Mouse (Mus musculus) monocyte, adult 59 days (primary cell): Measurements from ENCODE around the gene Tmem91. TPM values are rescaled to one million over a fixed set of nuclear protein-coding genes. Genes with fewer than 3 reads are reported as not detected.

Source experiments
- total RNA-seq, 2 experiments: library from RNA; stranded (reverse); gene quantifications; one replicate each; pipeline ENCODE4 v1.2.4; 2023

The Tmem91 gene
- total RNA-seq: not detected

DNA sequence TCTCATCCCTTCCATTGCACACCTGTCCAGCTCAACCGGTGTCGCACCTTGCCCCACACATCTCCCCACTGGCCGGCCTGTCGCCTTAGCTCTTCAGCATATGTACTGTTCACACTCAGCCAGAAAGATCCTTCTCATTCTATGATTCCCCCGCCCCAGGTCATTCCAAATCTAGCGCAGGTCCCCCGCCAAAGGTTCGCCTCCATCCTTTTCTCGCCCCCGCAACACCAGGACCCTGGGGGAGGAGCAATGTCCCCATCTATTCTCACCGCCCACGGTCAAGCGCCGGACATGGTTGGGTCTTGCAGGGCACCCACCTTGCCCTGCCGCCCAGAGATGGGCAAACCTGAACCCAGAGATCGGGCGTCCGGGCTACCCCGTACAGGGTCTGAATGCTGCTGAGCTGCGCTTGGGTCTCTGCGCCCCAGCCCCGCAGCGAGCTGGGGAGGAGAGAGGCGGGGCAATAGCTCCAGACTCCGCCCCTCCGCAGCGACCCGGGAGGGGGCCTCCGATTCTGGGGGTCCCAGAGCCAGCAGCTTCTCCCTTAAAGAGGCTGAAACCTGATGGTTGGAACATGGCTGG, at the start of gene Tmem91:
Gene Tmem91, minus strand, starts transcription at position 448 of the 582 bp plus-strand sequence.

DNA sequence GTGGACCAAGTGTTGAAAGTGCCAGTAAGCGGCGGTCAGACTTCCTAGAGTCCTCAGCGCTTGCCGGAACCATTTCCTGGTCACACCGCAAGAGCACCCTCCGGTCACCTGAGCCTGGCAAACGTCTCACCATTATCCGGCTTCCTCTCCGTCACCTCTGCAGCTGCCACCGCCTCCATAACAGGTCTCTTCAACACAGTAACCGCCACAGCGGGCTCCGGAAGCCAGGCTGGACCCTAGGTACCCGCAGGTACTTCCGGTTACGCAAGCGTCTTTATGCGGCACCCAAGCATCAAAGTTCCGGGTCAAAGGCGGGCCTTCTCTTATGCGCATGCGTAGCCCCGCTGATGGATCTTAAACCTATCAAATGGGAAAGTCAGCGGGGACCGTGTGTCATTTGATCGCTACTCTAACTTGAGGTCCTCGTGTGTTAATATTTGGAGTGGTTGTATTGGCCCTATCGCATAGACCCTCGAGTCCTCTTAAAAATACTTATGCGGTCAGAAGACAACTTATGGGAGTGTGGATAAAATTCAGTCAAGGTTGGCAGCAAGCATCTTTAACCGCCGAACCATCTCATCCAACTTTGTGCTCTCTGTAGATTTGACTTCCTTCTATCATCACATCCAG, 43.9 kb upstream of the Tmem91 start, which contains the start of gene Ccdc97:
Gene Ccdc97, minus strand, starts transcription at position 301 of the 630 bp plus-strand sequence.

DNA sequence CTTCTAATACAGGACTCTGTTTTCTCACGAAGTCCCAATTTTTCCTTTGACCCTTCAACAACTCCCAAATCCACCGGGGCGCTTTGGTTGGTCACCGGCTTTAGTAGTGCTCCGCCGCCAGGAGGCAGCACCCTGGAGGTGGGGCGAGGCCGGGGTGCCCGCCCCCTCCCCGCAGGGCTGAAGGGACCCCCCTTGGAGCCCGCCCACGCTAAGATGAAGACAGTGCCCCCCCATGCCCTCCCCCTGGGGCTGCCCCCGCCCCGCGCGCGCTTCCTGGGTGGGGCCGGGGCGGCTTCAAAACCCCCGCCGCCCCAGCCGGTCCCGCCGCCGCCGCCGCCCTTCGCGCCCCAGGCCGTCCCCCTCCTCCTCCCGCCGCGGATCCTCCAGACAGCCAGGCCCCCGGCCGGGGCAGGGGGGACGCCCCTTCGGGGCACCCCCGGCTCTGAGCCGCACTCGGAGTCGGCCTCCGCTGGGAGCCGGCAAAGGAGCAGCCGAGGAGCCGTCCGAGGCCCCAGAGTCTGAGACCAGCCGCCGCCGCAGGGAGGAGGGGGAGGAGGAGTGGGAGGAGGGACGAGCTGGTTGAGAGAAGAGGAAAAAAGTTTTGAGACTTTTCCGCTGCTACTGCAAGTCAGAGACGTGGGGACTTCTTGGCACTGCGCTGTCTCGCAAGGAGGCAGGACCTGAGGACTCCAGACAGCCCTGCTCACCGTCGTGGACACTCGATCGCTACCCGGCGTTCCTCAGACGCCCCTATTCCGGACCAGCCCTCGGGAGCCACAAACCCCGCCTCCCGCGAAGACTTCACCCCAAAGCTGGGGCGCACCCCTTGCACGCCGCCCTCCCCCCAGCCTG, 11.9 kb upstream of the Tmem91 start, which contains the start of gene Tgfb1:
Gene Tgfb1, plus strand, starts transcription at position 323 of the 852 bp plus-strand sequence.

DNA sequence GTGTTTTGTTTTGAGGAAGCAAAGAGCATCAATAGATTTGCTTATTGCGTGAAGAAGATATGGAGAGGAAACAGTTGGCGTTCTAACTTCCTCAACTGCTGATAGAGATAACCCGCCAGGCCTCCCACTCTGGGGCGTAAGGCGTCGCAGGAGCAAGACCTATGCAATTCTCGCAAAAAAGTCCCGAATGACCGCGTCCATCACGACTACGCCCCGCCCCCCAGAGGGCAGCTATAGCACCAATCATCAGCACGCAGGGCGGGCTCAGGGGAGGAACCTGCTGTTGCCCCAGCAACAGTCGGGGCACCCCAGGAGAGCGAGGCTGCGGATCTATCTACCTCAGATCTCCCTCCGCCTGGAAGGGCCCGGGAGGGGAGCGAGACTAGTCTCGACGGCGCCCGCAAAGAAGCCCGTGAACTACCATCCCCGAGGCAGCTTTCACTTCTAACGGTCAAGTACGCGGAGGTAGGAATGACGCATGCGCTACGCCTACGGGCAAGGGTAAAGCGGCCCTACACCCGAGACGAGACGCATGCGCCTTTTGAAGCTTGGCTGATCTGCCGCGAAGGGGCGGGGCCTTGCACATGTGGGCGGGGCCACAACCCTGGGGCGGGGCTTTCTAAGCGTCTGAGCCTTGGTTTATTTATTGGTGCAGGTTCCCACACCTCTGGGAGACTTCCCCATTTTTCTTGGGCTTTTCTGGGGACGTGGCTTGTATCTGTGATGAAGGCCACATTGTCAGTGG, 5.7 kb upstream of the Tmem91 start, which contains the start of gene B9d2:
Gene B9d2, plus strand, starts transcription at position 267 of the 745 bp plus-strand sequence.

DNA sequence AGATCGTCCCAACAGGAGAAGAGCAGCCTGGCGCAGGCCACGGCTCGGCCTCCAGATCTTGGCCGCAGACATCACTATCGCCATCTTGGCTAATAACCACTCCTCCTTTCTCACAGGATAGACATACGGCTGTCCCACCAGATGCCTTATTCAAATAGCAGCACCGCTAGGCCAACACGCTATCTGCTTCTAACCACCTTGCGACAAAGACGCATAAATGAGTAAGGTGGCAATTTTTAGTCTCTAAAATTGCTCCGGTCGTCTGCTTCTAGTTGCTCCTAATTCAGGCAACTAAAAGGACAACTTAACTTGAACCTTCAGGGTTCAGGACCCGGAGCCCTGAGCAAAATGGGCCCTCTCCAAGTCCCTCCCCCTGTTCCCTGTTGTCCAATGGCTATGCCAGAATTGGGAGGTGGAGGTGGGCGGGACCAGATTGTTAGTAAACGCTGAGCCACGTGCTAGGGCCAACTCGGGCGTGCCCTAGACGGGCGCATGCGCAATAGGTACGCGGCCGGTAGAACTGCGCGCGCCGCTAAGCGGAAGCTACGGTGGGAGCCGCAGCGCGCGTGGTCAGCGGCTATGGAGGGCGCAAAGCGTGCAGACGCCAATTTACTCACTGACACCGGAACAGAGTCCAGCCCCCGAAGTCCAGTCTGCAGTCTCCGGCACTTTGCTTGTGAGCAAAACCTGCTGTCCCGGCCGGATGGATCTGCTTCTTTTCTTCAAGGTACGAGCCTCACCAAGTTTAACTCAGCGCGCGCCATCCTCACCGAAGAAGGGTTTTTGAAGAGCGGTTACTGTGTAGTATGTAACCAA, 16.1 kb downstream of the Tmem91 start, which contains the start of the genes Bckdha and Exosc5:
Gene Bckdha, minus strand, starts transcription at position 325 of the 816 bp plus-strand sequence.
Gene Exosc5, plus strand, starts transcription at position 508 of the 816 bp plus-strand sequence.

DNA sequence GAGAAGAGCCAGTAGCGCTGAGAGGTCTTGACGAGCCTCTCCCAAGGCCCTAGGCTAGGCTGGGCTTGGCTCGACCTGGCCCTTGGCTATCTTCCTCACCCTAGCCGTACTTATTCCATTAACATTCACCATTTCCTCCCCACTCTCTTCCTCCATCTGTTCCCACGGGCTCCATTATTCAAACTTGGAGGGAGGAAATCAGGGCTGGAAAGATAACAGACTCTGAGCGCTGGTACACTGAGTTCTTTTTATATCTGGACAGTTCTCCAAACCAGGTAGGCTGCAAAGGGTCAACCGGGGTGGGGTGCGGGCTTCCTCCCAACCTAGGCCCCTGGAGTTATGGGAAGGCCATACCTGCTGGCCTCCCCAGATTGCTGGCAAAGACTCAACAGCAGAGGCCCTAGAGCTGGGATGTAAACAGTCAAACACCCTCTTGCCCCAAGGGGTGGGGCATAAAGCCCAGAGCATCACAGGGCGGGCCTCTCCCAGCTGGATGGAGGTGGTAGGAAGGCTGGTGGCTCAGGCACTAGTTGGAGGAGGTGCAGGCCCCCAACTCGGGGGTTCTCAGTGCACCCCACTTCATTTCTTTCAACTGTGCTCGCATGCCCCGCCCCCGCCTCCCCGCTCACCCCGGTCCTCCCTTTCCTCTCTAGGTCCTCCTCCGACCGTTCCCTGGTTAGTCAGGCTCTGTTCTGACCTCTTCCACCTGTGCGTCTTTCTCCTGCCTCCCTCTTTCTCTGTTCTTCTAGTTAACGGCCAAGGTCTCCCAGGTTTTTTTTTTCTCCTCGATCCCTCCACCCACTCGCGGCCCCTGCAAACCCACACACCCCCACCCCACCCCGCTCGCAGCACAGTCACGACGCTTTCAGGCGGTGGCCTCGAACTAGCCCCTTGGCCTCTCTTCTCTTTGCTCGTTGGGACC, 48.2 kb downstream of the Tmem91 start, which contains the start of gene B3gnt8:
Gene B3gnt8, plus strand, starts transcription at position 146 of the 922 bp plus-strand sequence.

Other genes starting within 250 kb of the Tmem91 start
- gene Ceacam1, start 197.6 kb downstream of the Tmem91 start, total RNA-seq: 100 to 1,000 TPM; 337 to 343 TPM
- 10 to 100 TPM; 26.7 to 44.0 TPM for gene Ceacam2, start 135.3 kb downstream of the Tmem91 start, total RNA-seq
- not detected for gene Erich4, start 59.3 kb downstream of the Tmem91 start, total RNA-seq
- gene Dmac2, start 55.8 kb downstream of the Tmem91 start, total RNA-seq: 10 to 100 TPM; 40.2 to 41.1 TPM
- 10 to 100 TPM; 26.8 to 28.9 TPM for gene B3gnt8, start 48.5 kb downstream of the Tmem91 start, total RNA-seq
- 10 to 100 TPM; 60.3 to 69.9 TPM for gene Bckdha, start 16.2 kb downstream of the Tmem91 start, total RNA-seq
- 10 to 100 TPM; 45.7 to 46.0 TPM for gene Exosc5, start 16.0 kb downstream of the Tmem91 start, total RNA-seq
- gene B9d2, start 5.6 kb upstream of the Tmem91 start, total RNA-seq: 10 to 100 TPM; 49.8 to 58.0 TPM
- gene Tgfb1, start 11.8 kb upstream of the Tmem91 start, total RNA-seq: 100 to 1,000 TPM; 817 to 823 TPM
- gene Ccdc97, start 43.9 kb upstream of the Tmem91 start, total RNA-seq: 100 to 1,000 TPM; 102 to 110 TPM
- gene Hnrnpul1, start 79.6 kb upstream of the Tmem91 start, total RNA-seq: 100 to 1,000 TPM; 208 to 211 TPM
- 100 to 1,000 TPM; 341 to 348 TPM for gene Axl, start 113.5 kb upstream of the Tmem91 start, total RNA-seq
- 1 to 10 TPM in 1 of 2 experiments, under 1 TPM in 1; 0.29 to 1.0 TPM for gene Cyp2s1, start 141.7 kb upstream of the Tmem91 start, total RNA-seq
- not detected for gene Cyp2b10, start 222.5 kb upstream of the Tmem91 start, total RNA-seq